Mouse (Mus musculus) stomach, embryonic 14.5 days (tissue): ENCODE measurements around the gene Hoxc11. TPM values are rescaled to one million over a fixed set of nuclear protein-coding genes. Genes with fewer than 3 reads are reported as not detected.

ENCODE experiments used
- ATAC-seq: fragments of 200-750 bp; cut with Nextera tagmentation; 2 replicates; pipeline ENCODE4 v1.8.0; 2017; ENCODE audit warnings: low read depth, moderate TSS enrichment; ENCODE audit not compliant: insufficient number of reproducible peaks, insufficient read depth, low FRiP score
- H3K27ac ChIP-seq: fragments of 300-500 bp; sonication (generic); 2 replicates; pipeline ENCODE4 v1.5.1; 2014; ENCODE audit warnings: mild to moderate bottlenecking, low read length, moderate library complexity, mixed read lengths
- H3K27me3 ChIP-seq: fragments of 300-500 bp; sonication (generic); 2 replicates; pipeline ENCODE4 v1.6.1; 2014; ENCODE audit warnings: low read length, control low read depth, mixed read lengths; ENCODE audit not compliant: control insufficient read depth, insufficient read depth
- H3K36me3 ChIP-seq: fragments of 300-500 bp; sonication (generic); 2 replicates; pipeline ENCODE4 v1.6.1; 2014; ENCODE audit warnings: mild to moderate bottlenecking, control low read depth, low read length, moderate library complexity, mixed read lengths; ENCODE audit not compliant: control insufficient read depth, insufficient read depth
- H3K4me1 ChIP-seq: fragments of 300-500 bp; sonication (generic); 2 replicates; pipeline ENCODE4 v1.6.1; 2014; ENCODE audit warnings: low read length, control low read depth, mixed read lengths; ENCODE audit not compliant: control insufficient read depth, insufficient read depth
- H3K4me2 ChIP-seq: fragments of 300-500 bp; sonication (generic); replicated peaks from 2 replicates; pipeline ENCODE4 v1.6.1; 2014; ENCODE audit warnings: low read depth, low read length, control low read depth
- H3K4me3 ChIP-seq: fragments of 300-500 bp; sonication (generic); 2 replicates; pipeline ENCODE4 v1.5.1; 2014; ENCODE audit warnings: low read depth, low read length, control low read depth
- H3K9ac ChIP-seq: fragments of 300-500 bp; sonication (generic); replicated peaks from 2 replicates; pipeline ENCODE4 v1.6.1; 2014; ENCODE audit warnings: low read depth, mild to moderate bottlenecking, control low read depth, low read length, moderate library complexity, mixed read lengths
- H3K9me3 ChIP-seq: fragments of 300-500 bp; sonication (generic); 2 replicates; pipeline ENCODE4 v1.6.1; 2016; ENCODE audit warnings: low read depth, low read length, control low read depth; ENCODE audit not compliant: control insufficient read depth
- WGBS: fragments of 180-500 bp; shearing (Covaris S2); extraction: QIAGEN DNeasy Blood & Tissue Kit; methylation state at CpG from one replicate; pipeline ENCODE4 v1.1.7; 2014; 5-methylcytosine and 5-hydroxymethylcytosine counted together
- polyA plus RNA-seq: library from polyadenylated mRNA; unstranded; fragments of >200 nt; fragmentation: Nextera tagmentation; extraction: Ambion mirVana; gene quantifications from 2 replicates; pipeline ENCODE4 v1.2.1, GENCODE M21; 2014

The Hoxc11 gene
- polyA plus RNA-seq, 1 experiment from 2014 or later: not detected

GRCm38 (mm10) chr15:102956906-102957305 lies 2.7 kb downstream of the Hoxc11 start:
- ATAC-seq: peak; percentile 37; the same call in 1 of the 2 replicates
- Histone ChIP-seq H3K4me1 (no peaks in the 10 kb centered on the region), H3K9ac (no peak overlapping the region), H3K4me2 (no peak overlapping the region), H3K27ac (no peak overlapping the region), H3K27me3 (peaks cover 73% of the 10 kb centered on the region), H3K36me3 (no peaks in the 10 kb centered on the region), H3K9me3 (no peaks in the 10 kb centered on the region), H3K4me3 (no peak overlapping the region)
- WGBS: 2% methylated on average over 12 of the region's 12 CpGs

GRCm38 (mm10) chr15:102959663-102960191 lies 5.5 kb downstream of the Hoxc11 start:
- 2% methylated on average over 13 of the region's 13 CpGs for WGBS
- Histone ChIP-seq H3K4me3 (no peak overlapping the region), H3K36me3 (no peaks in the 10 kb centered on the region), H3K9me3 (no peaks in the 10 kb centered on the region), H3K27ac (no peak overlapping the region), H3K4me2 (no peak overlapping the region), H3K27me3 (peaks cover 70% of the 10 kb centered on the region), H3K4me1 (no peaks in the 10 kb centered on the region), H3K9ac (no peak overlapping the region)
- no peak for ATAC-seq

GRCm38 (mm10) chr15:102961728-102962127 lies 7.5 kb downstream of the Hoxc11 start:
- ATAC-seq: no peak
- Histone ChIP-seq H3K4me2 (no peak overlapping the region), H3K4me3 (no peak overlapping the region), H3K9me3 (no peaks in the 10 kb centered on the region), H3K27ac (no peak overlapping the region), H3K9ac (no peak overlapping the region), H3K36me3 (no peaks in the 10 kb centered on the region), H3K4me1 (no peaks in the 10 kb centered on the region; the same call in 1 of the 2 replicates), H3K27me3 (peaks cover 80% of the 10 kb centered on the region)
- WGBS: 2% methylated on average over 6 of the region's 6 CpGs

GRCm38 (mm10) chr15:102962492-102962891 lies 8.3 kb downstream of the Hoxc11 start:
- Histone ChIP-seq H3K4me1 (no peaks in the 10 kb centered on the region; the same call in 1 of the 2 replicates), H3K36me3 (no peaks in the 10 kb centered on the region), H3K9ac (no peak overlapping the region), H3K27ac (no peak overlapping the region), H3K9me3 (no peaks in the 10 kb centered on the region), H3K27me3 (peaks cover 80% of the 10 kb centered on the region), H3K4me3 (no peak overlapping the region), H3K4me2 (no peak overlapping the region)
- no peak for ATAC-seq
- 2% methylated on average over 13 of the region's 13 CpGs for WGBS

- 3% methylated on average over 8 of the region's 8 CpGs for WGBS
- ATAC-seq: no peak
- no peaks in the 10 kb centered on the region; the same call in 1 of the 2 replicates for H3K4me1 ChIP-seq
- H3K27me3 ChIP-seq: peaks cover 78% of the 10 kb centered on the region
- no peak overlapping the region for H3K4me3 ChIP-seq
- H3K36me3 ChIP-seq: no peaks in the 10 kb centered on the region
- H3K4me2 ChIP-seq: no peak overlapping the region
- no peak overlapping the region for H3K9ac ChIP-seq
- no peaks in the 10 kb centered on the region for H3K9me3 ChIP-seq
- no peak overlapping the region for H3K27ac ChIP-seq
Observed at GRCm38 (mm10) chr15:102963259-102963658, 9.0 kb downstream of the Hoxc11 start.

- H3K9ac ChIP-seq: no peak overlapping the region
- no peak overlapping the region for H3K4me3 ChIP-seq
- WGBS: 2% methylated on average over 28 of the region's 28 CpGs
- no peaks in the 10 kb centered on the region for H3K36me3 ChIP-seq
- no peak overlapping the region for H3K4me2 ChIP-seq
- no peak for ATAC-seq
- no peak overlapping the region for H3K27ac ChIP-seq
- H3K4me1 ChIP-seq: no peaks in the 10 kb centered on the region; the same call in 1 of the 2 replicates
- H3K27me3 ChIP-seq: peaks cover 81% of the 10 kb centered on the region
- H3K9me3 ChIP-seq: no peaks in the 10 kb centered on the region
Observed at GRCm38 (mm10) chr15:102963671-102964640, 9.7 kb downstream of the Hoxc11 start.

GRCm38 (mm10) chr15:102965003-102965891 lies 11.0 kb downstream of the Hoxc11 start:
- Histone ChIP-seq H3K9me3 (no peaks in the 10 kb centered on the region), H3K27ac (no peak overlapping the region), H3K4me1 (no peaks in the 10 kb centered on the region; the same call in 1 of the 2 replicates), H3K4me2 (no peak overlapping the region), H3K36me3 (no peaks in the 10 kb centered on the region), H3K9ac (no peak overlapping the region), H3K27me3 (peaks cover 83% of the 10 kb centered on the region), H3K4me3 (no peak overlapping the region)
- ATAC-seq: no peak
- 5% methylated on average over 26 of the region's 26 CpGs for WGBS
